Mouse (Mus musculus) adrenal gland, adult 10 weeks (tissue): Measurements from ENCODE around the gene Lingo4. TPM values are rescaled to one million over a fixed set of nuclear protein-coding genes. Genes with fewer than 3 reads are reported as not detected.

Source experiments
- polyA plus RNA-seq: library from polyadenylated mRNA; stranded (reverse); fragments of 350-450 nt; fragmentation: Illumina TruSeq; extraction: RNeasy Lipid Tissue Mini Kit (QIAGEN cat#74804); gene quantifications from one replicate; pipeline ENCODE4 v1.2.3, GENCODE M21; 2014; ENCODE audit warnings: low read depth, low replicate concordance

Lingo4 gene
- polyA plus RNA-seq = 0.35 TPM

DNA sequence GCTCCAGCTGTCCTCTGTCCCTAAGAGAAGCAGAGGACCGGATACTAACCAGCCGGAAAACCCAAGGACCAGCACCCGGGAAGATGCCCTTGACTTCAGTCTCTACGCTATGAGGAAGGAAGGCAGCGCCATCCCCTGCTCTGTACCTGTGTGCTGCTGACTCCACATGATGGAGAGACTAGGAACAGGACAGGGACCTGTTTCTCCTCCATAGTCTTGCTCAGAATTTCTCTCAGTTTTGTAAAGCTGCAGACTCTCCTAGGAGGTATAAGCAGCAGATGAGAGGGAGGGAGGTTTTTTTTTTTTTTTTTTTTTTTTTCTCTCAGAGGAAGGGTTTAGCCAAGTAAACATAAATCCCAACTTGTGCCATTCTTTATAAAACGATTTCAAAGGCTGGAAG, at the start of gene Lingo4:
Gene Lingo4 (plus strand): TSS at position 301 of the 400 bp plus-strand sequence.

DNA sequence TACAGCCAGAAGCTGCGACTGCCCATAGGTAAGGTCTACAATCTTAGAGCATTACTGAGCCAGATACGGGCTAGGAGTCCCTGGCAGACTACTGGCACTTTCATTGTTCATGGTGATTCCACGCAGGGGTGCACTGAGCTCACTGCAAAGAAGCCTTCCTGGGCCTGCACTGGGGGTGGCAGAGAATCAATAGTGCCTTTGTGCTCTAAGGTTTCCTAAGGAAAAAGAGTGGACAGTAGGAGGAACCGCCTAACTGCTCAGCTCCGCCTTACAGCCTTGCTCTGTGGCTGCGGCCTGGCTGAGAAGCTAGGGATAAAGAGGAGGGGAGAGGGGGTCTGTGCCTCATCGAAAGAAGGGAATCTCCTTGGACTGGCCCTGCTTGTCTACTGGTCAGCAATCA, 36.2 kb upstream of the Lingo4 start, which contains the start of gene C2cd4d:
Gene C2cd4d (plus strand): TSS at position 301 of the 400 bp plus-strand sequence.

DNA sequence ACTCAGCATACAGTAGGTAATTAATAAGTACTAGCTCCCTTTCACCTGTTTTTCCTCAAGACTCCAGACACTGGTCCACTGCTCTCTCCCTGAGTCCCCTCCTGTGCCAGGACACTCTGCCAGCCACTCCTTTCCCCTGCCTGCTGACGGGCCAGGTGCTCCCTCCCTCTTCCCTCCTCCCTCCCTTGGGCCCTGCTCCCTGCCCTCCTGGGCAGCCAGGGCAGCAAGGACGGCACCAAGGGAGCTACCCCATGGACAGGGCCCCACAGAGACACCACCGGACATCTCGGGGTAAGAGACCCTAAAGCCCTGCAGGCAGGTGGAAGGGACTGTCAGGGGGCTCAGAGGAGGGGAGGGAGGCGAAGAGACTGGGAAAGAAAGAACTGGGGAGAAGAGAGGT, 25.7 kb upstream of the Lingo4 start, which contains the start of gene Rorc:
Gene Rorc (plus strand): TSS at position 154 of the 400 bp plus-strand sequence.

DNA sequence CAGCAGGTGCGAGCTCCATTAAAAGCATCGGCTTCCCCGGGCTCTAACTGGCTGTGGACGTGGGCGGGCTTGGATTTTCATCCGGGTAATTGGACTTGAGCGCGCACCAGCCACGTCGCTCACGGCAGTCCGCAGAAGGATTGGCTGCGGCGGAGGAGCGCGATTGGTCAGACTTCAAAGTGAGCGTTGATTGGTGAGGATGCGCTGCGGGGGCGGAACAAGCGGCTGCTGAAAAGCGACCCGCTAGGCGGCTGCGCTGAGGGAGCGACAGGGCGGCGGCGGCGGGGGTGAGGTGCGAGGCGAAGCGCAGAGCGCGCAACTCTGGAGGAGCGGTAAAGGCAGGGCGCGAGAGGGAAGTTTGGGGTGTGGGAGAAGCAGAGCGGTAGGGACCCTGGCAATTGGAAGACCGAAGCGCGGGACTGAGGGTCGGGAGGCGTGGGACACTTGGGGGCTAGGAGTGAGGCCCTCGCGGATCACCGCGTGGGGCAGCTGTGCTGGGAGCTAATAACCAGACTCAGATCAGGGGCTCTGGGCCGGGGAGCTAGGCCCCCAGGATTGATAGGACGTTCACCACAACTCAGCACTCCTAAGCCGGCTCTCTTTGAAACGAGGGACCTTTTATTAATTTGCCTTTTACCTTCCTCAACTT, 14.8 kb downstream of the Lingo4 start, which contains the start of gene Tdrkh:
Gene Tdrkh (plus strand): TSS at position 243 of the 649 bp plus-strand sequence.

DNA sequence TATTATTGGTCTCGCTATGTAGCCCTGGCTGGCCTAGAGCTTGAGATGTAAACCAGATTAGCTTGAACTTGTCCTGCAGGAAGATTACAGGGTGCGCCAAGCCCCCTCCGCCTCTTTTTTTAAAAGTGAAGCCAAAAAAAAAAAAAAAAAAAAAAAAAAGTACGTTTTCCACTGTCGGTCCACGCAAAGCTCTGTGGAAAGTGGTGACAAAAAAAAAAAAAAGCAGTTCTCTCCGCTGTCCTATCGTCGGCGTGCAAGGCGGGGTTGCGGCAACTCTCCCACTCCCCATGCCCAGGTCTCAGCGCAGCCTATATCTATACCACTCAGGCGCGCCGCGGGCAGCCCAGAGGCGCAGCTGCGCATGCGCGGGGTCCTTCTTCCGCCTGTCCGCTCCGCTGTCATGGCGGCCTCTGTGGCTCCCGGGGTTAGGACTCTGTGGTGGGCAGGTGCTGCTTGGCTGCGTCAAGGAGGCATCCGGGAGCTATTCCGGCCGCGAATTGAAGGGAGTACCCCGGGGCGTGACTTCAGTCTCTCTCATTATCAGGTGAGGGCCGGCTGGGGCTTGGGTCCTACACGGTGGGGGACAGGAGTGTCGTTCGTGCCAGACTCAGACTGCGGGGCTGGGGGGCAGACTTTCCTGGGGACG, 44.8 kb downstream of the Lingo4 start, which contains the start of gene Mrpl9:
Gene Mrpl9 (plus strand): TSS at position 368 of the 646 bp plus-strand sequence.

DNA sequence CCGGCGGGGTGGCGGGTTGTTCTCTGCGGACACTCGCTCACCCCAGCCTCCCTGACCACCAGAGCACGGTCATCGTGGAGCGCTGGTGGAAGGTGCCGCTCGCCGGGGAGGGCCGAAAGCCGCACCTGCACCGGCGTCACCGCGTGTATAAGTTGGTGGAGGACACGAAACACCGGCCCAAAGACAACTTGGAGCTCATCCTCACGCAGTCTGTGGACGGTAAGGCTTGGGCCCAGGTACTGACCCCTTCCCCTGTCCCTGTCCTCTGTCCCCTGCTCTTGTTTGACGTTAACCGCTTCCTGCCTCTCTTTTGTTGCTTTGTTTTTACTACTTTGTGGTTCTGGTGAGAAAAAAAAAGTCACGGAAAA, 45.3 kb downstream of the Lingo4 start, which contains the start of gene Oaz3:
Gene Oaz3 (minus strand): TSS at position 319 of the 368 bp plus-strand sequence.

Other genes starting within 250 kb of the Lingo4 start
- not detected for gene Gm10696, start 220.3 kb upstream of the Lingo4 start, polyA plus RNA-seq
- not detected for gene Gm5286, start 201.8 kb upstream of the Lingo4 start, polyA plus RNA-seq
- not detected for gene Gm4778, start 134.5 kb upstream of the Lingo4 start, polyA plus RNA-seq
- 26.5 TPM for gene Them4, start 88.4 kb upstream of the Lingo4 start, polyA plus RNA-seq
- not detected for gene Them5, start 56.4 kb upstream of the Lingo4 start, polyA plus RNA-seq
- gene C2cd4d, start 36.1 kb upstream of the Lingo4 start, polyA plus RNA-seq = not detected
- 11.3 TPM for gene Rorc, start 25.7 kb upstream of the Lingo4 start, polyA plus RNA-seq
- gene Tdrkh, start 14.8 kb downstream of the Lingo4 start, polyA plus RNA-seq = 20.9 TPM
- gene Mrpl9, start 44.8 kb downstream of the Lingo4 start, polyA plus RNA-seq = 56.4 TPM
- not detected for gene Oaz3, start 45.4 kb downstream of the Lingo4 start, polyA plus RNA-seq
- gene Celf3, start 79.8 kb downstream of the Lingo4 start, polyA plus RNA-seq = 2.1 TPM
- gene Riiad1, start 81.8 kb downstream of the Lingo4 start, polyA plus RNA-seq = 3.1 TPM
- 71.6 TPM for gene Snx27, start 184.2 kb downstream of the Lingo4 start, polyA plus RNA-seq
- gene Gm10972, start 244.6 kb downstream of the Lingo4 start, polyA plus RNA-seq = not detected